Mouse (Mus musculus): ENCODE results near the gene Nkiras2.
"Not testable (repeated sequence)": the region's sequence is repeated elsewhere in the genome, so short reads cannot be mapped to it uniquely, and the experiment has no call there.

Nkiras2 gene

DNA sequence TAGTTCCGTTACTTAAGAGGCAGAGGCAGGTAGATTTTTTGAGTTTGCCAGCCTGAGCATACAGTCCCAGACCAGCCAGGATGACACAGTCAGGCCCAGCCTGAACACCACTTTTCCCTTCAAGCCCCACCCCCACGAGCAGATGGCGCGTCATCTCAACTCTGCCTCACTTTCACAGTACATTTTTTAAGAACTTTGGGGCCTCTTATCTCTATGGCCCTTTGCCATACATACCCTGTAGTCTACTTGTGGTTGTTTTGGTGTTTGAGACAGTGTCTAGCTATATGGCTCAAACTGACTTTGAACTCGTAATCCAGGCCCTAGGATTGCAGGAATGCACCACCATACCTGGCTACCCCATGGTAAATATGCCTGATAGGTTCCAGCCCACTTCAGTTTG, 9.0 kb downstream of the Nkiras2 start:
- in situ Hi-C loops (cut with MboI) = no loop called here

DNA sequence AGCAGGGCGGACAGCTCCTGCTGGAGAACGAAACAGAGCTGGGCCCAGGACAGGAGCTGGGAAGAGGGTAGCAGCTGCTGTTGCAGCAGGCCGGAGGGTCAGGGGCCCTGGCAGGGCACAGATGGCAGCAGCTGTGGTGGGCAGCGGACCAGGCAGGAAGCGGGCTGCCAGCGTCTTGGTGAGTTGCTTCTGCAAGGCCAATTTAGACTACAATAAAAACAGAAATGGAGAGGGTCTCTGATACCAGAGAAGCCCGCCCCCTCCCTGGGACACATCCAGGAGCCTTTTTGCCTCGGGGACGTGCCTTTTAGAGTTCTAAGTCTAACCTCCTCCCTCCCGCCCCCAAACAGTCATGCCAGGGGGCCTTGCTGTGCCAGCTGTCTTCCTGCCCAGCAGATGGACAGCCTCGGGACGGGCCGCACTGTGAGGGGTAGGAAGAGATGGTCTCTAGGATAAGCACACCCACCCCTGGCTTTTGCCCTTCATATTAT, 9.9 kb downstream of the Nkiras2 start:
- in situ Hi-C loops (cut with MboI) = no loop called here

DNA sequence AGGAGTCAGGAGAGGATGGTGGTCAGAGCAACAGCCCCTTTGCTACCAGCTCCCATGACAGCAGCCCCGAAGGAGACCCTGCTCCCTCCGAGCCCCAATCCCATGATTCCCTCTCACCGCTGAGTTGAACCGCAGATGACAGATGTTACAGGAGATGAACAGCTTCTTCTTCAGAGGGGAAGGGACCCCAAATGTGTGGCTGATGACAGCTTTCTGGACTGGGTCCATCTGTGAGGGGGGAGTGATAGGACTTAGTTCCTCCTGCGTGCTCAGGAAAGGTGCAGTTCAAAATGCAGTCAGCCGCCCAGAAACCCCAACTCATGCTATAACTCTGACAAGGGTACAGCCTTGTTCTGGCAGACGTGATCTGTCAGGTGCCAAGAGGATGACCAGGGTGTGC, 15.5 kb downstream of the Nkiras2 start:
- in situ Hi-C loops (cut with MboI) = no loop called here

DNA sequence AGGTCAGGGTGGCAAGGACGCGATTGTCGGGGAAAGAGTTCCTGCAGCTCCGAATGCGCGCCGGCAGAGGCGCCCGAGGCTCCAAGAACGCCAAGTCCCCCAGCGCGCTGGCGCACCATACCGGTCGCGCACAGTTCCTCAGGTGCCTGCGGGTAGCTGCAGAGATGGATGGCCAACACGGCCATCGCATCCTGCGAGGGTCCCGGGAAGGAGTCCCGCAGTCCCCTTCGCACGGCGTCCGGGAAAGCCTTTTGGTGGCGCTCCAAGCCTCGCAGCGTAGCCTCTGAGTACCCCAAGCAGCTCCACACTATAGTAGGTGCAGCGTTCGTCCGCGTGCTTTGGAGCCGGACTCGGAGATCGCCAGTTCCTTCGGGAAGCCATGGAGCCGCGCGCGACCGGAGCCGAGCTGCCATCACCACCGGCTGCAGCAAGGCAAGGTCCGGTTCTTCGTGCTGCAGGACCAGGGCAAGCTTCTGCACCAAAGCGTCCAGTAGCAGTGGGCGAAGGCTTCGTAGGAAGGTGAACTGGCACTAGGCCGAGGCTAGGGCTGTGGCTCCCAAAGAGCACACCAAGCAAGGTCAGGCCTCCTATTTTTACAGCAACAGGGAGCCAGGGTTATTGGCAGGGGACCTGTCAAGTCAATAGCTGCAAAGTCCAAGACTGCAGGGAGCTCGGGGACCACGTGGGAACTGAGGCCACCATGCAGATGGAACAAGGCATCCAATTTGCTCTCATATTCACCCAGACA, 21.3 kb downstream of the Nkiras2 start:
- in situ Hi-C loops (cut with MboI) = no loop called here

DNA sequence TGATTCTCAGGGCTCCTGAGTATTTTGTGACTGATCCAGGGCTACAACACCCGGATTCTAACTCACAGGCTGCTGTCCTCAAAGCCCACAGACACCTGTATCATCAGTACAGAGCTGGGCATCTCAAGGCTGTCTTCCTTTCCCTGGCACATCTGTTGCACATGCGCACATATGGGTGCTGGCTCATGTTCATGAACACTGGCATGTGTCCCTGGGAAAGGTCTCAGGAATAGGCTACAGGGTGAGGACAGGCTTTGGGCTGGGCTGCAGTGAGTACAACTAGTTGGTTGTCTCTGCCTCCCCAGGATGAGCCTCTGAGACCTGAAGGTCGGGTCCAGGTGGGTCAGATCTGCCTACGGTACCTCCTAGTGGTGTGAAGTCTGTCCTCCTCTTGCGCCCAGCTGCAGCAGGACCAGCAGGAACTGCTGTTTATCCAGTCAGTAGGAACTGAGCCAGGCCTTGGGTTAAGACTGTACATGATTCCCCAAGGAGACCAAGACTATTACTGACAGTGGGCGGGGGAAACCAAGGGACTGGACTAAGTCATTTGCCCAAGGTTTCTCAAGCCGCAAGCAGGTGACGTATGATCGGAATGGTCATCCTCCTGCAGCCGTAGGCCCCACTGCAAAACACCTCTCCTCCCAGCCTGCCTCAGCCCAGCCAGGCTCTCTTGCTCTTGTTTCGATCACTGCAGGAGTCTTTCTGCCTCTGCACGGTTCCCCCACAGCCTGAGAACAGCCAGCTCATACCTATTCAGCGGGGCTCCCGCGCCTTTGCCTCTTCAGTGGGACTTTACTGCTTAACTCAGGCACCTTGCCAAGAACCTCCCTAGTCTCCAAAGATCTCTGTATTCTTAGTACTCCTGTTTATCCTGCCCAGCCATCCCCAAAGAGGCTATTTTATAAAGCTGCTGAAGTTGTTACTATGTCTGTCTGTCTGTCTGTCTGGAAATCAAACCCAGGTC, 24.9 kb downstream of the Nkiras2 start:
- in situ Hi-C loops (cut with MboI) = no loop called here

DNA sequence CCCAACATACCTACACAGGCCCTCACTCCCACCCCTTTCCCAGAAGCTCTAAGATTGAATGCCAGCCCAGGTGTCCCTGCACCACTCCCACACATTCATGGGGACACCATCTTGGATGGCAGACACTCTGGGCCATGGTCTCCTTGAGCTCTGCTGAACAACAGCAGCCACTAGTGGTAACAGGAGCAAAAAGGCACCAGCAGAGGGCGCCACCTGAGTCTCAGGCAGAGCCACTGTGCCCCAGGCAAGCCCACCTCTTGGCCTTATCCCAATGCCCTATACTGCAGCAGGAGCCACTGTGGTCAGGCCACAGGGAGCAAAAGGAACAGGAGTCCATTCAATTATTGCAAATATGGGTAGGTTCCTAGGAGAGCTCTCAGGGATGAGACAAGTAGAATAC, 27.2 kb downstream of the Nkiras2 start:
- in situ Hi-C loops (cut with MboI) = no loop called here

DNA sequence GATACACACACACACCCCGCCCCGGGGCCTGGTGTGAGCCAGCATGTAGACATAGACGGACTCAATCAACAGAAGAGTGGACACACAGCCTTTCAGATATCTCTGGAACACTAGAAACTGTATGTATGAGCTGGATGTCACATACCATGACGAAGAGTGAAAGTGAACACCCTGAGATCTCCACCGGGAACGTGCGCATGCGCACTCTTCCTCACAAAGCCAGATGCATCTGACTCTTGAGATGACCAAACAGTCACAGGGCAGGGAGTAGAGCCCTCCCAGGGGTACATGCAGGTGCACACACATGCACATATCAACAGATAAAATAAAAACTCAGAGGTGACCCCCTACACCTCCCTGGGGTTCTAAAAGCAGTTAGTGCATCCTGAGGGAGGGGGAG, 29.4 kb downstream of the Nkiras2 start:
- in situ Hi-C loops (cut with MboI) = no loop called here

DNA sequence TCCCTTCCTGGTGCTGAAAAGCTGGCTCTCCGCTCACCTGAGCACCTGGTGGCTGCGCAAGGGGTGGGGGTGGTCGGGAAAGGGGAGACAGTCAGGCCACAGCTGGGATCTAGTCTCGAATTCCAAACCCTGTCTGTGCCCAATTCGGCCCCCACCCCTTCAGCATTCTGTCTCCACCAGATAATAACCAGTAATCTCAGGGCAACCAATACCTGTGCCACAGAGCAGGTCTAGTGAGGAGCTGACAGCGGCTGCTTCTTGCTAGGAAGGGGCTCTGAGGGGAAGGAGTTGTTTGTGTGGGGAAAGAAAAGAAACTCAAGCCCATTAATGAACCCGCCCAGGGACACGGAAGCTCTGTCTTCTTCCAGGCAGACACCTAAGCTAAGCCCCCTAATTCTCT, 32.2 kb downstream of the Nkiras2 start:
- in situ Hi-C loops (cut with MboI) = no loop called here

DNA sequence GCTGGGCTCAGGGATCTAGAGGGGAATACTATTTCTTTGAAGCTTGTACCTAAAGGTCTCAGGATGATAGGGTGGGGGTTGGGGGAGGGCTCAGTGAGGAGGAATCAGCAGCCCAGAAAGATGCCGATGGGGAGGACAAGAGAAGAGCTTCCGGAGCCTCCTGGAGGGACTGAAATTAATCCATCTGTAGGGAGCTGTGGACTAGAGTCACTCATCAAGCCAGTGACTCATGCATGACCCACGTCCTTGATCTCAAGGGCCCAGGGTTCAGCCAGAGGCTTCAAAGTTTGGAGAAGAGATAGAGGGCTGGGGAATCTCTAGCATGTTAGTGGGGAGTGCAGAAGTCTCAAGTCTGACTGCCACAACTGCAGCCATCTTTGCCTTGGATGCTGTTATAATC, 32.7 kb downstream of the Nkiras2 start:
- in situ Hi-C loops (cut with MboI) = no loop called here

DNA sequence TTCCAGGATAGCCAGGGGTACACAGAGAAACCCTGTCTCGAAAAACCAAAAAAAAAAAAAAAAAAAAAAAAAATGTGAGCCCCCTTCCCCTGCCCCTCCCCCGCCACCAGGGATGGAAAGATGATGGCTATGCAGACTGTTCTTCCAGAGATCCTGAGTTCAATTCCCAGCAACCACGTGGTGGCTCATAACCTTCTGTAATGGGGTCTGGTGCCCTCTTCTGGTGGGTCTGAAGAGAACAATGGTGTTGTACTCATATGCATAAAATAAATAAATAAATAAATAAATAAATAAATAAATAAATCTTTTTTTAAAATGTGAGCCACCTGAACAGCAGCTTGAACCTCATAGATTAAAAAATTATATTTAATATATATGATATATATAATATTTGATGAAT, 36.5 kb downstream of the Nkiras2 start:
- in situ Hi-C loops (cut with MboI) = not testable (repeated sequence)

DNA sequence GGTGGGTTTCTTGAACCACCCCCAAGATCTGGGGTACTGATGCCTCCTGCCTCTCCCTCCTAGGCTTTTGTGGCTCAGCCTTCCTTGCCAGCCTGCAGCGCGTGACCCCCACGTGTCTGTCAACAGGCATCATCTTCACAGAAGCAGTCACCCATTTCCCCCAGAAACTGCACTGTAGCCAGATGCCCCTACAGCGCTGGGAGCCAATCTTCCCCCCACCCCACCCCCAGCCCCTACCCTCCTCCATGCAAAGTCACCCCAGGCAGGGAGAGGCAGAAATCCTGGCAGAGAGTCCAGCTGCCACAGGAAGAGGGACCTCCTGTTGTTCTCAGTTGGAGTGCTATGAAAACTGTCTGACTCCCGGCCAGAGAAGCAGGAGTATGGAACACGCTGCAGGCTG, 37.4 kb downstream of the Nkiras2 start:
- in situ Hi-C loops (cut with MboI) = no loop called here

DNA sequence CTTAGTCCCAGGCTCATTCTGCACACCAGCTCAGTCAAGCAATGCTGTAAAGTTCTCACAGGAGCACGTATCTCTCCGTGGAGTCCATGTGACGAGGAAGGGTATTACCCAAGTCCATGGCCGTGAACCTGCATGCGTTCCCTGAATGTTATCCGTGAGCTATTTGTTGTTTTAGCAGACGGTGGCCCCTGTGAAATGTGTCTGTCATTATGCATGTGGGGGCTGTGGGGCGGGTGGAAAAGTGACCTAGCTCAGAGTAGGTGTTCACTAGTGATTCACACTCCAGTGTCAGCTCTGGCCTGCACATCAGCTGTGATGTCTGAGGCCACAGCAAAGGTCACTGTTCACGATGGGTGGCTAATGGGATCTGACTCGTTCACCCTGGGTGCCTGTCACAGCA, 40.8 kb downstream of the Nkiras2 start:
- in situ Hi-C loops (cut with MboI) = no loop called here

DNA sequence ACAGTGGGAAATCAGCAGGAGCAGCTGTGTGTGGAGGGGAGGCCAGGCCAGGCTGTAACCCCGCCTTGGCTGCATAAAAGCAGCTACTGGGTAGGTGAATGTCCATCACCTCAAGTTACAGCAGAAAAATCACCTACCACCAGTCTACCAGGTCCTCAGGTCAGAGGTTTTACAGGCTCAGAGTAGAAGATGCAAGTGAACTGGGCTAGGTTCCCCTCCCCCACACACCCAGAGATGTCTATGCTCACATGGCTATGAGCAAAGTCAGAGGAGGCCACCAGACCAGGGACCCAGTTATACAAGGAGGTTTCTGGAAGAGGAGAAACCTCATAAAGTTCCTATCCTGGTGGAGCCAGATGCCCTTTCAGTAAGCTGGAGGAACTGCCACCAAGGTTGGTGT, 52.0 kb downstream of the Nkiras2 start:
- in situ Hi-C loops (cut with MboI) = no loop called here

DNA sequence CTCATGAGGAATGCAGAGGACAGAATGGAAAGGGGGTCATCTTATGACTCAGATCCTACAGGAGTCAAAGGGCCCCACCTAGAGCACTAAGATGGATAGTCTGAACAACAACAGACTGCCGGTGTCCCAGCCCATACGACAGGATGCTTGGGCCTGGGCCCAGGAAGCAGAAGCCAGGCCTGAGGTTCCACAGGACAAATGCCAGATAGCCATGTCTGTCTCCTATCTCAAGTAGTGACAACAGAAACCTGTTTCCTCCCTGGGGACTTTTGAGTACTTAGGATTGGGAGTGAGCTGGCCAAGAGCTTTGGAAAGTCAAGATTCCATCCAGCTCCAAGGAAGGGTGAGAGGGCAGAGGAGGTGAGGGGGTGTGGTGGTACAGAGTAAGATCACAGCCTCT, 52.9 kb downstream of the Nkiras2 start:
- in situ Hi-C loops (cut with MboI) = no loop called here

DNA sequence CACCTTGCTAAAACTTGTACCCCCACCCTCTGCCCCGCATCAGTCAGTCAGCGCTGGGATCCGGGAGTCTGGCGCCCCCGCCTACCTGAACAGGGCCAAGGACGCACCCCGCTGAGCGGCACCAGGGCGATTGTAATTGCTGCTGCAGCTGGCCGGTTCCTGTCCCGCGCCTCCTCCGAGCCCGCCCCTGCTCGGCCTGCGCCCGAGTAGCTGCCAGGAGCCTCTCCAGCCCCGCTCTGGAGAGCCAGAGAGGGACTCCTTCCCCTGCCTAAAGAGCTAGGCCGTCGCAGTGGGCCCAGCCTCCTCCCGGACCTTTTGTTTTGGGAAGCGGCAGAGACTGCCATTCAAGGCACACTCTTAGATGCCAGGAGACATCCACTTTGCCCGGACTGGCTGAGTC, 54.1 kb downstream of the Nkiras2 start:
- in situ Hi-C loops (cut with MboI) = no loop called here
